Mouse (Mus musculus): ENCODE measurements around the gene 4933430I17Rik.

DNA sequence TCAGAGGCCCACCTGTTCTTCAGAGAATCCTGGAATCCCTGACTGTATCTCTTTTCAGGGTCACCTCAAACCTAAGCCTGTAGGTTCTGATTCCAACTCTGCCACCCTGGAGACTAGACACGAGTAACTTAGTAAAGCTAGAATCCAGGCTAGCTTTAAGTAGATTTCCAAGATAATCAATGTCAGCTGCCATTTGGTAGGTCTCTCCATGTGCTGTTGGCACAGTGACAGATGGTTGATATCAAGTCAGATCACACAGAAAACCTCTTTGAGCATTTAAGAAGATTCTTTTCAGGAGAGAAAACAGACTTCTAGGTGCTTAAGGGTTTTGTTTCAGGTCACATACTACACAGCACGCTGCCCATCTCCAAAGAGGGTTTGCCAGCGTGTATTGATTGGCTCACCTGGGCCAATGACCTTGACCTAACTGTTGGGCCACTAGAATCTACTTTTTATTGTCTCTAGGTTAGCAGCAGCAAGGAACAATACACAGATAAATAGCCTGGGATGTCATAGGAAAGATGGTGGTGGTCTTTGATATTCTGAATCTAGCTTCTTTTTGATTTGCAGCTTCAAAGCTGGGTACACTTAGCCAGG lies 21.7 kb upstream of the 4933430I17Rik start, which contains the start of gene Hdhd3:
- TF ChIP-seq POLR2A (IDR thresholded peaks at IDR 0.05; ENCODE audit: low read depth, low read length) (no peak), CTCF (conservative IDR thresholded peaks at IDR 0.05; ENCODE audit: insufficient read depth, insufficient read length, low read depth, low read length) (no peak)
